Mouse (Mus musculus) heart, adult 8-10 months (tissue): ENCODE results near the gene Spdye4c. TPM values are rescaled to one million over a fixed set of nuclear protein-coding genes. Genes with fewer than 3 reads are reported as not detected.

Source experiments
- DNase-seq: peaks from one replicate; pipeline ENCODE4 v3.0.0; 2022; ENCODE audit warnings: low spot score
- total RNA-seq, 4 experiments: library from RNA; stranded (reverse); gene quantifications; 2 replicates each; pipeline ENCODE4 v1.2.4; 2022

The Spdye4c gene
- total RNA-seq, 4 experiments from 2014 or later: not detected

DNA sequence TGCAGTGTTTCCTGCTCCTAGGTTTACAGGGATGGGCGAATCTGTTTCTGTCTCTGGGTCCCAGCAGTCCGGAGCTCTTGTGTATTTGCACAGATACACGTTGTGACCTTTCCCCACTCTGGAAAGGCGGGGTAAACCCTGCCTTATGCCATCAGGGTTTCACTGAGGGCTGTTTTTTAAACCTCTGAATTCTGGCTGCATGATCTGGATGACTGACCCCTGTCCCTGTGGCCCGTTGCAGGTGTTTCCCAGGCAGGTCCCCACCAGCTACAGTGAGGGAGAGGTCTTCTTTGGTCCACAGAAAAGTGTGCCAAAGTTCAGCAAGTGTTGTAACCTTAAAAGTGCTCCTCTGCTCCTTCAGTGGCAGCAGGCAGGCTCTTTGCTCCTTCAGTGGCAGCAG, 18.3 kb downstream of the Spdye4c start:
- no peak for DNase-seq

DNA sequence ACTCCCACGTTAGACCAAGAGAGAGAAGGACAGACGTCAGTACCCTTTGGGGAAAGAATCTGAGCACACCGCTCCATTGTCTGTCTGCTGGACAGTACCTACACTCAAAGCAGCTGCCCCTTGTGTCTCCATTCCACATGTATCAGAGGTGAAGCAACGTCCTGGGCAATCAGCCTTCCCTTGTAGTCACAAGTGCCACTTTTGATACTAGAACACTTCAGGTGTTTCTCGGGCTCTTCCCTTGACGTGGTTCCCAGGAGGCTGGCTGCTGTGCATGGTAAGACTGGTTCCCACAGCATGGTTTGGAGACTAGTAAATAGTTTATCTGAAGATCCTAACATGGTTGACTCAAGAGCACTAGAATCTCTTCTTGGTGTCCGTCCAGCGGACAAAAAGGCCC, 20.2 kb downstream of the Spdye4c start:
- no peak for DNase-seq

DNA sequence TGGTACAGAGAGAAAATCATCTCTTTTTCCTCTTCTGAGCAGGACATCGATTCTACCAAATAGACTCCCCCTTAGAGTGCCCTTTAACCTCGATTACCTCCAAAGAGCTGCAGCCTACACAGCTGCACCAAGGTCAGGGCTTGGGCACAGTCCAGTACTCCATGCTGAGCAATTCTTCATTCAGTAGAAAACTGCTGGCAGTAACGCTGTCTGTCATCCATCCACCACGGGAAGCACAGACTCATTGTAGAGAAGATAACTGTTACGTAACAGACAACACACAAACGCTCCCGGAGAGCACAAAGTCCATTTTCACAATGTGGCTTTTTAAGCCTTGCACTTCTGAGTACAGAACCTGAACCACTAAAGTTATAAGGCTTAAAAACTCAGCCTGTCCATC, 21.3 kb downstream of the Spdye4c start:
- no peak for DNase-seq

DNA sequence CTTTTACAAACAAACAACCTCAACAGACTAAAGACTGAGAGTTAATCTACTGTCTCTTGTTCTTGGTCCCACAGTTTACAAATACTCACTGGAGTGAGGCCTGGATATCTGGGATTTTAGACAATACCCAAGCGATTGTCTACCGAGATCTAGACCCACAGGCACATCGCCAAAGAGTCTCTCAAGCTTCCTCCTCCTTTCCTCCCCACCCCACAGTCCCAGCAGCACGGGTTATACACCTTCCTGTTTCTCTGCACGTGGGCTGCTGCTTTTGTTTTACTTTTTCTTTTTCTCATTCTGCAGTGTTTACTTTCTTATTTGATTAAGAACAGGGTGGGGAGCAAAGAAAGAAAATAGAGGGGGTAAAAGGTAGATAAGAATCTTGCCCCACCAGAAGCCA, 22.4 kb downstream of the Spdye4c start:
- peak; percentile 28 for DNase-seq

DNA sequence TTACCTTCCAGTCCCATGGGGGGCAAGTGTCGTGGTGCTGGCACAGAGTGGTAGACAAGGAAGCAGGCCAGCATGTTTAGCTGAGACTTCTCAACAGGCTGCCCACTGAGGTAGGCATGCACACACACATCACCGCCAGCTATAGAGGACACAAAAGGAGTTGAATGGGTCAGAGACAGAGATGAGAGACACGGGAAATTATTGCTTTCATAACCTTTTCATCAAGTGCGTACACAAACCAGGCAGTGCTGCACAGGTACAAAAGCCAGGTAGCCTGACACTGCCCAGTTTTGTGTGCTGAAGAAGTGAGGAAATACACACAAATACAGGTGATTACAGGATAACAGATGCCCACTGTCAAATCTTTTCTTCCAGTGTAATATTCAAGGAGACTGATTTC, 24.4 kb downstream of the Spdye4c start:
- DNase-seq: no peak

DNA sequence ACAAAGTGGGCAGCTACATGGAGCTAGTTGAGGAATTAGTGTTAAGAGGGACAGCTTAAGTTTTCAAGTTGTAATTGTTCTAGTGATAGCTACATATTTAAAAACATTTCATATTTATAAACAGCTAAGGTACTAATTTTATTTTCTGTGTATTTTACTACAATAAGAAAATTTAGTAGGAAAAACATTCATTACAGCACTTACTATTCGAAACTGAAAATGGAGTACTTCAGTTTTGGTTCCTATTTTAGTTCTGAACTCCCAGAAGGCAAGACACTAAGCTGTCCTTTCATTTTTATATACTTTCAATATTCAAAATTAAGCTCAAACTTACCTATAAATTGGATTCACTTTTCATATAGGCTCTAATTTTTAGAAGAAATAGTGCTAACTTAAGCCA, 29.6 kb downstream of the Spdye4c start:
- no peak for DNase-seq

Other genes with a start within 250 kb of the Spdye4c start
- 10 to 100 TPM; 37.2 to 41.3 (median 39.1) TPM for gene Anapc1, start 96.2 kb downstream of the Spdye4c start, total RNA-seq
- 1 to 10 TPM; 4.4 to 5.3 (median 4.5) TPM for gene Mertk, start 107.7 kb downstream of the Spdye4c start, total RNA-seq
- 10 to 100 TPM; 18.0 to 20.6 (median 19.3) TPM for gene Tmem87b, start 226.9 kb downstream of the Spdye4c start, total RNA-seq